Mouse (Mus musculus) limb, embryonic 15.5 days (tissue): ENCODE results near the gene Nckap1. TPM values are rescaled to one million over a fixed set of nuclear protein-coding genes. Genes with fewer than 3 reads are reported as not detected.
"Not testable (repeated sequence)": the region's sequence is repeated elsewhere in the genome, so short reads cannot be mapped to it uniquely, and the experiment has no call there.

Experiments
- ATAC-seq: fragments of 200-750 bp; cut with Nextera tagmentation; 2 replicates; pipeline ENCODE4 v1.8.0; 2017; ENCODE audit warnings: low read depth, moderate TSS enrichment; ENCODE audit not compliant: insufficient number of reproducible peaks, low FRiP score, low TSS enrichment
- H3K27ac ChIP-seq: fragments of 300-500 bp; sonication (generic); 2 replicates; pipeline ENCODE4 v1.5.1; 2015; ENCODE audit warnings: moderate library complexity, mild to moderate bottlenecking, inconsistent platforms
- H3K27me3 ChIP-seq: fragments of 300-500 bp; sonication (generic); 2 replicates; pipeline ENCODE4 v1.6.1; 2015; ENCODE audit warnings: inconsistent platforms
- H3K36me3 ChIP-seq: fragments of 300-500 bp; sonication (generic); 2 replicates; pipeline ENCODE4 v1.6.1; 2015; ENCODE audit warnings: inconsistent platforms
- H3K4me1 ChIP-seq: fragments of 300-500 bp; sonication (generic); 2 replicates; pipeline ENCODE4 v1.6.1; 2015; ENCODE audit warnings: inconsistent platforms
- H3K4me2 ChIP-seq: fragments of 300-500 bp; sonication (generic); 2 replicates; pipeline ENCODE4 v1.6.1; 2015; ENCODE audit warnings: mild to moderate bottlenecking, inconsistent platforms
- H3K4me3 ChIP-seq: fragments of 300-500 bp; sonication (generic); 2 replicates; pipeline ENCODE4 v1.5.1; 2015; ENCODE audit warnings: mild to moderate bottlenecking, inconsistent platforms
- H3K9ac ChIP-seq: fragments of 300-500 bp; sonication (generic); 2 replicates; pipeline ENCODE4 v1.6.1; 2015; ENCODE audit warnings: inconsistent platforms
- H3K9me3 ChIP-seq: fragments of 300-500 bp; sonication (generic); 2 replicates; pipeline ENCODE4 v1.6.1; 2016; ENCODE audit warnings: inconsistent platforms
- WGBS: fragments of 180-500 bp; shearing (Covaris S2); methylation state at CpG from one replicate; pipeline ENCODE4 v1.1.7; 2015; 5-methylcytosine and 5-hydroxymethylcytosine counted together
- polyA plus RNA-seq: library from polyadenylated mRNA; unstranded; fragments of >200 nt; fragmentation: Nextera tagmentation; extraction: Ambion mirVana; gene quantifications from 2 replicates; pipeline ENCODE4 v1.2.1, GENCODE M21; 2015

Gene Nckap1
- polyA plus RNA-seq, 1 experiment from 2014 or later, result 75.7 TPM

DNA sequence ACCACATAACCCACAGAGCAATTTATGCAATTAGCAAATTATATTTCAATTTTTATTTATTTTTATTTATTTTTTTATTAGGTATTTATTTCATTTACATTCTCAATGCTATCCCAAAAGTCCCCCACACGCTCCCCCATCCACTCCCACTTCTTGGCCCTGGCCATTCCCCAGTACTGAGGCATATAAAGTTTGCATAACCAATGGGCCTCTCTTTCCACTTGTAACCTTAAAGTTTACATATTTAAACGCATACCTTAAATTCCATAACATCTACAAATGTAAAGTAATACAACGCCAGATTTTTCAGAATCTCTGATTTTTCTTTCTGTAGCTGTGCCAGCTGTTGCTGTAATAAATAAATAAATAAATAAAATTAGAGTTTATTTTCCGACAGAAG is 26.7 kb downstream of the Nckap1 start:
- peaks cover 38% of the 10 kb centered on the region for H3K36me3 ChIP-seq
- ATAC-seq, result no peak

DNA sequence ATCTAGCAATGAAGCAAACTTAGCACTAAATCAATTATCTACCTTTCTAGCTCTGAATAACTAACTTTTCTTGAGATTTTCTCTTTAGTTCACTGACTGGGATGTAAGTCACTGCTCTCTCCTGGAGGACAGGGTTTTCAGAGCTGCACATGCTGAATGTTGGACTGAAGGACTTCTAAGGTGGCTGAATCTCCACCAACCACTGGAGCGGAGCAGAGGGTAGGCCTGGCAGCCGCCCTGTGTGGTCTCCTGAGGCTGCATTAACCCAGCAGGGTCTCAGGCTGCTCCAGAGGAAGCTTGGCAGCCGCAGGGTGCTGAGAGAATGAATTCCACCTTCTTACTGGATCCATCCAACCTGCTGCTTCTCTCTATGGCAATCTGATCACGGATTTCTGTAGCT is 31.5 kb downstream of the Nckap1 start:
- H3K9ac ChIP-seq, result no peak overlapping the region
- 84% methylated on average over 4 of the region's 4 CpGs for WGBS
- H3K4me3 ChIP-seq, result no peak overlapping the region
- H3K36me3 ChIP-seq, result peaks cover 55% of the 10 kb centered on the region
- no peaks in the 10 kb centered on the region for H3K9me3 ChIP-seq
- H3K27me3 ChIP-seq, result no peaks in the 10 kb centered on the region
- H3K4me2 ChIP-seq, result no peak overlapping the region
- no peak overlapping the region for H3K27ac ChIP-seq
- ATAC-seq, result no peak
- no peaks in the 10 kb centered on the region for H3K4me1 ChIP-seq

More for the DNA sequence above, 26.7 kb downstream of the Nckap1 start:
- H3K27ac ChIP-seq, result no peak overlapping the region
- no peak overlapping the region for H3K4me3 ChIP-seq
- no peaks in the 10 kb centered on the region for H3K27me3 ChIP-seq
- H3K9ac ChIP-seq, result no peak overlapping the region
- no peaks in the 10 kb centered on the region for H3K9me3 ChIP-seq
- 32% methylated on average over 4 of the region's 4 CpGs for WGBS
- no peaks in the 10 kb centered on the region for H3K4me1 ChIP-seq
- H3K4me2 ChIP-seq, result no peak overlapping the region

DNA sequence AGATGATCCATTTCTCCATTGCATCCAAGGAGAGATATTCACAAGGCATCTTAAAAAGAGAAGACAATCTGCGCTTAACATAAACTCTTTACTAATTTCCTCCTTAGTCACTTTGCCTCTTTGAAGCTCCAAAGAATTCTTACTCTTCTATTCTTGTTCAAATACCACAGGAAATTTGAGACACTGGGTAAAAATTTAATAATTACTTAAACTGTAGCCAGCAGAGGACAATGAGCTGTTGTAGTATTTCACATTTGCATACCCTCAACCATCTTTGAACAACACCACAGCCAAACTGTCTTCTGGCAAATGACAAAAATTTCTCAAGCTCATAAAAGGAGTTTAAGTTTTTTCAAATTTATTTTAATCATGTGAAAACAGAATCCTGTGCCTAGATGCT is 33.3 kb downstream of the Nckap1 start:
- no peak for ATAC-seq
- Histone ChIP-seq H3K36me3 (peaks cover 63% of the 10 kb centered on the region), H3K27ac (no peak overlapping the region), H3K27me3 (no peaks in the 10 kb centered on the region), H3K9me3 (no peaks in the 10 kb centered on the region), H3K4me2 (no peak overlapping the region), H3K9ac (no peak overlapping the region), H3K4me3 (no peak overlapping the region), H3K4me1 (no peaks in the 10 kb centered on the region)
- 84% methylated on average over 1 of the region's 1 CpGs for WGBS

DNA sequence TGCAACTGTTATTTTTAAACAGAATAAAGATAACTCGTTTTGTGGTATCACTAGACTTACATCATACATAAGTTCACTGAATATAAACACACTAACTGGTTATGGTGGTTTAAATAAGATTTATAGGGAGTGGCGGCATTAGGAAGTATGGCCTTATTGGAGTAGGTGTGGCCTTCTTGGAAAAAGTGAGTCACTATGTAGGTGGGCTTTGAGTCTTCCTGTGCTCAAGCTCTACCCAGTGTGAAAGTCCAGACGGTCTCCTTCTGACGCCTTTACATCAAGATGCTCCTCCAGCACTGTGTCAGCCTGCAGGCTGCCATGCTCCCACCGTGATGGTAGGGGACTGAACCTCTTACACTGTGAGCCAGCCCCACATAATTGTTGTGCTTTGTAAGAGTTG is 38.4 kb downstream of the Nckap1 start:
- no peak overlapping the region for H3K4me3 ChIP-seq
- H3K27me3 ChIP-seq, result no peaks in the 10 kb centered on the region
- no peak for ATAC-seq
- no peaks in the 10 kb centered on the region for H3K4me1 ChIP-seq
- no peak overlapping the region for H3K27ac ChIP-seq
- peaks cover 44% of the 10 kb centered on the region for H3K36me3 ChIP-seq
- 77% methylated on average over 5 of the region's 5 CpGs for WGBS
- H3K4me2 ChIP-seq, result no peak overlapping the region
- no peak overlapping the region for H3K9ac ChIP-seq
- no peaks in the 10 kb centered on the region for H3K9me3 ChIP-seq

DNA sequence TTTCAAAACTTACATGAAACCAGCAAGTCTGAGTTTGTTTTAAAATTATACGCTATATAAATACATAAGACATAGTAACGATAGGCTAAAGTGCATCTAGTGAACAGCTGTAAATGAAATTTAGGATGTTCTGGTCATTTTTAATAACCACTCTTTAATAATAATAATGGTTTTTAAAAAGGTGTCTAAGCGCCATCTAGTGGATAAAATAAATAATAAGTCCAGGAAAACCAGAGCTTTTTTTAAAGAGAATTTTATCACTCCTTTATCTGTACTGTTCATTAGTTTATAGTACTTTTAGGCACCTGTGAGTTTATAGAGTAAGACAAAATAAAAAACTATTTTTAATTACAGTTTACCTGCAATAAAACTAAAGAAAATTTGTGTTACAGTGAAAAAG is 44.0 kb downstream of the Nckap1 start:
- H3K27ac ChIP-seq, result no peak overlapping the region
- WGBS, result 49% methylated on average over 3 of the region's 3 CpGs
- H3K9me3 ChIP-seq, result no peaks in the 10 kb centered on the region
- H3K36me3 ChIP-seq, result peaks cover 45% of the 10 kb centered on the region
- no peaks in the 10 kb centered on the region for H3K4me1 ChIP-seq
- H3K27me3 ChIP-seq, result no peaks in the 10 kb centered on the region
- H3K4me3 ChIP-seq, result no peak overlapping the region
- no peak for ATAC-seq
- H3K4me2 ChIP-seq, result no peak overlapping the region
- H3K9ac ChIP-seq, result no peak overlapping the region

DNA sequence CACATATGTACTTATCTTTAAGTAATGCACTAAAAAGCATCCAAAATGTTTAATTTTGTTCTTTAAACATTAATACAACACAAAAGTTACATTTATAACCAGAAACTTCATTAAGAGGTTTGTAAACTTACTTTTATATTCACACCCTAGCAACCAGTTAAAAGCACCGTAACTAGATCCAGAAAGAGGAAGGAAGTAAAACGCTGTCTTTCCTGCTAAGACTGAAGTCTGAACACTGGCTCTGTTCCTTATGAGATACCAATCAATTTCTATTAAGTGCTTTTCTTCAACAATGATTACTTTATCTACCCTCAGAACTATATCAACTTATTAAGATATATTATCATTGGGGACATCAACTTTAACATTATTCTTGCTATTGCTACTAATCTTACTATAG is 44.6 kb downstream of the Nckap1 start:
- no peaks in the 10 kb centered on the region for H3K4me1 ChIP-seq
- no peaks in the 10 kb centered on the region for H3K9me3 ChIP-seq
- H3K9ac ChIP-seq, result no peak overlapping the region
- no peak overlapping the region for H3K4me2 ChIP-seq
- H3K27ac ChIP-seq, result no peak overlapping the region
- WGBS, result 88% methylated on average over 2 of the region's 2 CpGs
- no peak overlapping the region for H3K4me3 ChIP-seq
- peaks cover 50% of the 10 kb centered on the region for H3K36me3 ChIP-seq
- H3K27me3 ChIP-seq, result no peaks in the 10 kb centered on the region
- no peak for ATAC-seq

DNA sequence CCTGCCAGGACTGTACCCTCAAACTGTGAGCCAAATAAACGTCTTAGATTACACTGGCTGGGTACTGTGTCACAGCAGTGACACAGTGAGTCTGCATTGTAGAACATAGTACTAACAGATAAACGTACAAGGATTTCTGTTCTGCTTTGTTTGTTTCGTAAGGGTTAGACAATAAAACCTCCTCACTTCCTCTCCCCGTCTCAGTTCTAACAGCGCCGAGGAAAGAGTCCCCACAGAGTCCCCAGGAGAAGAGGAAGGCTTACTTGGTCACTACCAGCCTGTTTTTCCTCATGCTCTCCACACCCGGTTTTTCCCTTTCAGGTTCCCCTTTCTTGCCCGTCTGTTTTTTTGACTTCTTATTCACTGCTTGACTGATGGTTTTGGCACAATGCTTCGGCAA is 56.9 kb downstream of the Nckap1 start:
- WGBS, result 91% methylated on average over 9 of the region's 9 CpGs
- H3K4me1 ChIP-seq, result no peaks in the 10 kb centered on the region
- H3K4me3 ChIP-seq, result no peak overlapping the region
- no peak overlapping the region for H3K9ac ChIP-seq
- H3K27ac ChIP-seq, result no peak overlapping the region
- H3K27me3 ChIP-seq, result no peaks in the 10 kb centered on the region
- H3K9me3 ChIP-seq, result no peaks in the 10 kb centered on the region
- ATAC-seq, result no peak
- peaks cover 68% of the 10 kb centered on the region for H3K36me3 ChIP-seq
- no peak overlapping the region for H3K4me2 ChIP-seq

DNA sequence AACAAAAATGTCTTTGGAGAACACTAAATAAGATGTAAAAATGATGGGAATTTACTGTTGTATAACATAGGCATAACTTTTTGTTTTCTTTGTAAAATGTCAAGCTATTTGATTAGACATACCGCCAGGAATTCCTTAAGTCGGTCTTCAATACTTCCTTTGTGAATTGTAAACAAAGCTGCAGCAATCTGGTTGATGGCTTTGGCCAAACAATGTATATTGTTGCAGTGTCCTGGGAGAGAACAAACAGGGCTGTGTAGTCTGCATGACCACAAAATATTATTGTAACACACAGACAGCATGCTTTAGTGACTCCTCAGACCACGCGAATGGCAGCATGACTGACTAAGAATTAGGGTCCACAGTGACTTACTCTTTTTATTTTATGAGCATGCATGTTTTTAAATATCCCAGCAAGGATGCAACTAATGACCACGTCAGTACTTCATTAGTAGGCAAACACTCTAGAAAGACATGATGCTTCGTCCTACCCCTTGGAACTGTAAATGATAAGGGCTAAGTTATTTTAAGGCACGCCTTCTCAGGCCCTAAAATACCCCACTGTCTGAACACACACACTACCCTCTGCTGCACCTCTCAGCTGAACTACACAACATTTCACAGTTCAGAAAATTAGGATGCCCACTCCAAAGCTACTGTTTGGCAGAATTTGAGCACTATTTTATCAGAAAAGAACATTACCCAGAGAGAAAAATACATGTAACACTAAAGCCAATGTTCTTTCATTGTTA is 75.0 kb downstream of the Nckap1 start:
- no peak for ATAC-seq
- Histone ChIP-seq H3K27ac (no peak overlapping the region), H3K9me3 (no peaks in the 10 kb centered on the region), H3K36me3 (peaks cover 53% of the 10 kb centered on the region), H3K4me1 (no peaks in the 10 kb centered on the region), H3K9ac (no peak overlapping the region), H3K27me3 (no peaks in the 10 kb centered on the region), H3K4me2 (no peak overlapping the region), H3K4me3 (no peak overlapping the region)
- 70% methylated on average over 7 of the region's 7 CpGs for WGBS

DNA sequence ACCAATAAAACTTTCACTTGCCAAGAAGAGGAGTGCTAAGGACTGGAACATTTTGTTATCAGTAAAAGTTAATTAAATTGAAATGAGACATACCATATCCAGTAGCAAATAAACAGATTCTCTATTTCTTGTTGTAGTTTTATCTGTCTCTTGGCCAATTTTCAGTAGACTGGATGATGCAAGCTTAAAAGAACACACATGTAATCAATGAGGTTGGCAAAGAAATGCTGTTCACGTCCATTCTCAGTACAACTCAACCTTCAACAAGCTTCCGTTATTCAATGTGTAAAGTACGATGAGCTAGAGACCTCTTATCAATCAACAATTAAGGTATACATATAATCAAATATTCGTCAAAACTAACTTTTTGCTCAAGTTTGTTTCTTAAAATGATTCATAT is 79.0 kb downstream of the Nckap1 start:
- Histone ChIP-seq H3K9ac (no peak overlapping the region), H3K4me3 (no peak overlapping the region), H3K27me3 (no peaks in the 10 kb centered on the region), H3K4me1 (no peaks in the 10 kb centered on the region), H3K36me3 (peaks cover 40% of the 10 kb centered on the region), H3K27ac (no peak overlapping the region), H3K9me3 (no peaks in the 10 kb centered on the region), H3K4me2 (no peak overlapping the region)
- no peak for ATAC-seq
- 93% methylated on average over 4 of the region's 4 CpGs for WGBS

DNA sequence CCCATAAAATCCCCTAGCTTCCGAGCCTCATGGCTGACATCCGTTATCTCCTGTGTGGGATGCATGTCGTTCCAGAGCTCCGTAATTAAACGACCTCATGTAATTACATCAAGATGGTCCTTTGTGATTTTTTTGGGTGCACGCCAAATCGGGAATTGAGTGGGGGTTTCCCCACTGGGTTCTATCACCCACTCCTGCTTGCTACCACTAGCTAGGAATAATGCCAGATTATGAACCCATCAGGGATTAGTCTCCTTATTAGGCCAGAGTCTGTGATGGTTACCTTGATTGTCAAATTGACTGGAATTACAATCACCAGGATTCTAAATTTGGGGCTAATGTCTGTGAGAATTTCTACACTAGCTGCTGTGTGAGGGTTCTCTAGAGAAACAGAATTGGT is 85.9 kb downstream of the Nckap1 start:
- H3K4me1 ChIP-seq, result not testable (repeated sequence)

DNA sequence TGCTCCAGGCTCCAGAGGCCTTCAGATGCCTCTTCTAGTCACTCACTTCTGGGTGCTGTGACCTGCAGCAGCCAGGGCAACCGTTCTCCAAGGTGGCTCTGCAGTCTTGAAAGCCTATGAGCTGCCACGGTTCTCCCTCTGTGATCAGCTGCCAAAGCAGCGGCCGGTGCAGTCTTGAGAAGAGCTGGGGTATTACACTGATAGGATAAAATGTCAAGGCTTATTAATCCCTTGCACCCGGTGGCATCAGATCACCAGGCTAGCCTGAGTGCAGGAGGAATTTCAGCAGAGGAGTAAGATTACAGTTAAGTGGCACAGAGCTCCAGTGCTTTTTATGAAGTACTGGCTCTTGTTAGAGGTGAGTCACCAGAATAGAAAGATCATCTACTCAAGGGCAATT is 94.3 kb downstream of the Nckap1 start:
- no peaks in the 10 kb centered on the region for H3K36me3 ChIP-seq
- H3K9me3 ChIP-seq, result no peaks in the 10 kb centered on the region
- ATAC-seq, result no peak
- H3K4me1 ChIP-seq, result no peaks in the 10 kb centered on the region
- WGBS, result 70% methylated on average over 5 of the region's 5 CpGs
- no peak overlapping the region for H3K27ac ChIP-seq
- H3K27me3 ChIP-seq, result no peaks in the 10 kb centered on the region
- H3K4me3 ChIP-seq, result no peak overlapping the region
- H3K4me2 ChIP-seq, result no peak overlapping the region
- H3K9ac ChIP-seq, result no peak overlapping the region

More for the DNA sequence above, 85.9 kb downstream of the Nckap1 start:
- not testable (repeated sequence) for ATAC-seq, H3K27ac ChIP-seq, H3K4me2 ChIP-seq, H3K9me3 ChIP-seq, H3K4me3 ChIP-seq, H3K9ac ChIP-seq, H3K36me3 ChIP-seq, H3K27me3 ChIP-seq
- 32% methylated on average over 7 of the region's 7 CpGs for WGBS

DNA sequence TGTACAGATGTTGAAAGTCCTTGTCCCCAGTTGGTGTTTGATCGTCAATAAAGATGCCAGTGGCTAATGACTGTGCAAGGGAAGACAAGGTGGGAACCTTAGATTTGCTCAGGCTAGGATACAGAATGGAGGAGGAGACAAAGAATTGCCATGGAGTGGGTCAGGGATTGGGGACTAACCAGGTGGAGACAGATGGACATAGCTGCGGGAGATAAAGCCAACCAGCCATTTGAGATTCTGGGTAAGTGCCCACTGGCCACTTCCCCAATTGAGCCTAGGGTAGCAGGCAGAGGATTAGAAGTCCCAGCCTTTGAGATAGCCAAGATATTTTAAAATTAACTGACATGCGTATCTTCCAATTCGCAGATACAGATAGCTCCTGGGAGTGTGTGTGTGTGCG is 96.2 kb downstream of the Nckap1 start:
- no peak overlapping the region for H3K9ac ChIP-seq
- H3K9me3 ChIP-seq, result no peaks in the 10 kb centered on the region
- H3K36me3 ChIP-seq, result no peaks in the 10 kb centered on the region
- no peak overlapping the region for H3K4me2 ChIP-seq
- H3K4me3 ChIP-seq, result no peak overlapping the region
- H3K4me1 ChIP-seq, result no peaks in the 10 kb centered on the region
- WGBS, result 93% methylated on average over 5 of the region's 5 CpGs
- no peak overlapping the region for H3K27ac ChIP-seq
- no peak for ATAC-seq
- H3K27me3 ChIP-seq, result no peaks in the 10 kb centered on the region

DNA sequence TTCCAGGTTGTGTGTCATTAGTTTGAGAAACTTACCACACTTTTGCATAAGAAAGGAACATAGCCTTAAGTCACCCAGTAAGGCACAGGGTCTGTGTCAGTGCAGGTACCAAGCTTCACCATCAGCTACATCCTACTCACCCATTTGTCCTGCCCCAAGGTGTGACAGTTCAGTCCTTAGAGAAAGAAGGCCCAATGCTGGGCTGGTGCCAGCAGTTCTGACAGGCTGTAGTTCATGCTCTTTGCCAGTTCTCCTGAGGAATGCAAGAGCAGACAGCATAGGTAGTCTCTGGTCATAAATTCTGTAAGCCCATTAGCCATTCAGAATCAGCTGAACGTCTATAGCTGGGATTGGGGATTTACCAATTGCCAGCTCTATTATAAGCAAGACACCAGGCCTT is 105.3 kb downstream of the Nckap1 start:
- H3K9me3 ChIP-seq, result no peaks in the 10 kb centered on the region
- no peaks in the 10 kb centered on the region for H3K4me1 ChIP-seq
- H3K27ac ChIP-seq, result no peak overlapping the region
- no peak overlapping the region for H3K4me3 ChIP-seq
- no peaks in the 10 kb centered on the region for H3K36me3 ChIP-seq
- WGBS, result 29% methylated on average over 1 of the region's 1 CpGs
- no peaks in the 10 kb centered on the region for H3K27me3 ChIP-seq
- ATAC-seq, result no peak
- no peak overlapping the region for H3K4me2 ChIP-seq
- H3K9ac ChIP-seq, result no peak overlapping the region
